Mouse (Mus musculus): Measurements from ENCODE around the gene Cntfr. TPM values are rescaled to one million over a fixed set of nuclear protein-coding genes. Genes with fewer than 3 reads are reported as not detected.
"Not testable (repeated sequence)": the region's sequence is repeated elsewhere in the genome, so short reads cannot be mapped to it uniquely, and the experiment has no call there.

Cntfr gene
- polyA plus RNA-seq, 1 experiment, result 3.7 TPM

DNA sequence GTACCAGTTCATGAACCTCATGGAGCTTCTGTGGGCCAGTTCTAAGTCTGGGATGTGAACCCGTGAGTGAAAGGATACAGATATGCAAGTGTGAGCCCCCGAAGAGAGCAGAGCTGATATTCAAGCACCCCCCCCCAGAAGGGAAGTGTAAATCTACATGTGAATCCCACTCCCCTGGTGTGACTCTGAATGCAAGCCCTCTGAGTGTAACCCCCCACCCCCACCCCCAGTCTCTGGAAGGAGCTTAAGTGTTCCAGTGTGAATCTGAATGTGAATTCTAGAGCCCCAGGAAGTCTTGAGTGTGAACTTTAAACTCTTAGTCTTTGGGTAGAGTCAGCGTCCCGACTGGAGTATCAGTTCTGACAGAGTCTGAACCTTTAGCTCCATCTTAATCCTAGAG lies 3.4 kb downstream of the Cntfr start:
- not testable (repeated sequence) for H3K36me3 ChIP-seq (ENCODE audit: control insufficient read depth, insufficient read depth, low read length); H3K27ac ChIP-seq (ENCODE audit: control insufficient read depth, insufficient read depth, low read depth, low read length); H3K4me1 ChIP-seq (ENCODE audit: control insufficient read depth, insufficient read depth, low read length); H3K27me3 ChIP-seq (ENCODE audit: control insufficient read depth, insufficient read depth, low read length); H3K4me3 ChIP-seq (ENCODE audit: control insufficient read depth, low read depth, low read length)

DNA sequence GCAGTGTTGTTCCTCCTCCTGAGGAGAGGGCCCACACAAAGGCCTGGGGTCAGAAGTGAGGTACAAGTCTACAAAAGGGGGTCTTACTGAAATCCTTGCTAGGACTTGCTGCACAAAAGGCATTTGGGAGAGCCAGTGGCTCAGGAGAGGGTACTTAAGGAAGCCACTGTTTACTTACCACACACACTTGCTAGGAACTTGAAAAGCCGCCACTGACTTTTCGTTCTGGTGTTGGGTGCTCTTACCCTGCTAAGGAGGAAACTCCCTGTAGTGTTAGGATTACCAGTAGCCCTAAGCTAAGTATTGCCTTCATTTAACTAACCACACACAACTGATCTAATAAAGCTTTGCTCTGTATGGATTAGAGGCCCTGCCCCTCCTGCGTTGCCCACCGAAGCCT lies 6.9 kb downstream of the Cntfr start:
- not testable (repeated sequence) for H3K36me3 ChIP-seq (ENCODE audit: control insufficient read depth, insufficient read depth, low read length); H3K27me3 ChIP-seq (ENCODE audit: control insufficient read depth, insufficient read depth, low read length); H3K4me3 ChIP-seq (ENCODE audit: control insufficient read depth, low read depth, low read length); H3K27ac ChIP-seq (ENCODE audit: control insufficient read depth, insufficient read depth, low read depth, low read length); H3K4me1 ChIP-seq (ENCODE audit: control insufficient read depth, insufficient read depth, low read length)

DNA sequence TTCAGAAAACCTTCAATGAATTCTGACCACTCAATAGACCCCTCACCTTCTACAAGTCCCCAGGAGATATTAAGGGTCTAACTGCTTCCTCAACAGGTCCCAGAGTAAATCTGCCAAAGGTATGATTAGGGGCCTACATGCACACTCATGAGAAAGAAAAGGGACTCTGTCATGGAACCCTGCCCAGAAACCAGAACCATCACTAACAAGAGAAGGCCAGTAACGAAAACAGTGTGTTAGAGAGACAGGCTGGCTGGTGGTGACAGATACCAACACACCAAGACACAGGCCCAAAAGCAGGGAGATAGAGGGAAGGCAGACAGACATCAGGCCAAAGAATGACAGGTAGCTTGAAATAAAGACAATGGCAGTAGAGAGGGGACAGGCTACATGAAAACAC lies 8.3 kb downstream of the Cntfr start:
- H3K4me3 ChIP-seq (ENCODE audit: control insufficient read depth, low read depth, low read length); H3K27me3 ChIP-seq (ENCODE audit: control insufficient read depth, insufficient read depth, low read length); H3K36me3 ChIP-seq (ENCODE audit: control insufficient read depth, insufficient read depth, low read length); H3K27ac ChIP-seq (ENCODE audit: control insufficient read depth, insufficient read depth, low read depth, low read length); H3K4me1 ChIP-seq (ENCODE audit: control insufficient read depth, insufficient read depth, low read length): not testable (repeated sequence)

DNA sequence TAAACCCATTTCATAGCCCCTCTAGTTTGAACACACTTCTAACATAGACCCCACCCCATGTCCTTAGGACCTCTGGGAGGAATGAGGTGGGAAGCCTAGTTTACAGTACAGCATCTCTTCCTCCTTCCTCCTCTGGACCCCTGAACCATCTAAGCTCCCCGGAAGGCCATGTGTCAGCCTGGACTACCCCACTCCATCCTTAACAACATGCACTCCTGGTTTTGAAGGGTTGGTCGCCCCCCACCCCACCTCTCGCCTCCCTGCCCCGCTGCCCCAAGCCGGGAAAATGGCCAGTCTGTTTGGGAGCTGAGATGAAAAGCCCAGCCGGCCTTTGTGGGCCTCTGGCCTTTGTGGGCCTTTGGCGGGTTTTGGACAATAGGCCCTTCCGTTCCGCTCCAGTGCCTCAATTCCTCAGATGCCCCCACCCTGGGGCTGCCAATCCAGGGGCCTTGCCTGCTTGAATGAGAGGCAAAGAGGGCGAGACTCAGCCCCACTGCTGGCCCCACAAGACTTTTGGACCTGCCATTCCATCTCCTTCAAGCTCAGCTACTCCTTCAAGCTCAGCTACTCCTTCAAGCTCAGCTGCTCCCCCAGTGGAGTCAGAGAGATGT lies 10.9 kb downstream of the Cntfr start:
- H3K27me3 ChIP-seq (ENCODE audit: control insufficient read depth, insufficient read depth, low read length); H3K36me3 ChIP-seq (ENCODE audit: control insufficient read depth, insufficient read depth, low read length); H3K4me1 ChIP-seq (ENCODE audit: control insufficient read depth, insufficient read depth, low read length); H3K4me3 ChIP-seq (ENCODE audit: control insufficient read depth, low read depth, low read length); H3K27ac ChIP-seq (ENCODE audit: control insufficient read depth, insufficient read depth, low read depth, low read length): not testable (repeated sequence)

- not testable (repeated sequence) for H3K4me3 ChIP-seq (ENCODE audit: control insufficient read depth, low read depth, low read length); H3K36me3 ChIP-seq (ENCODE audit: control insufficient read depth, insufficient read depth, low read length); H3K27ac ChIP-seq (ENCODE audit: control insufficient read depth, insufficient read depth, low read depth, low read length); H3K27me3 ChIP-seq (ENCODE audit: control insufficient read depth, insufficient read depth, low read length); H3K4me1 ChIP-seq (ENCODE audit: control insufficient read depth, insufficient read depth, low read length)
Observed at GRCm38 (mm10) chr4:41684931-41685453, 11.9 kb downstream of the Cntfr start.

DNA sequence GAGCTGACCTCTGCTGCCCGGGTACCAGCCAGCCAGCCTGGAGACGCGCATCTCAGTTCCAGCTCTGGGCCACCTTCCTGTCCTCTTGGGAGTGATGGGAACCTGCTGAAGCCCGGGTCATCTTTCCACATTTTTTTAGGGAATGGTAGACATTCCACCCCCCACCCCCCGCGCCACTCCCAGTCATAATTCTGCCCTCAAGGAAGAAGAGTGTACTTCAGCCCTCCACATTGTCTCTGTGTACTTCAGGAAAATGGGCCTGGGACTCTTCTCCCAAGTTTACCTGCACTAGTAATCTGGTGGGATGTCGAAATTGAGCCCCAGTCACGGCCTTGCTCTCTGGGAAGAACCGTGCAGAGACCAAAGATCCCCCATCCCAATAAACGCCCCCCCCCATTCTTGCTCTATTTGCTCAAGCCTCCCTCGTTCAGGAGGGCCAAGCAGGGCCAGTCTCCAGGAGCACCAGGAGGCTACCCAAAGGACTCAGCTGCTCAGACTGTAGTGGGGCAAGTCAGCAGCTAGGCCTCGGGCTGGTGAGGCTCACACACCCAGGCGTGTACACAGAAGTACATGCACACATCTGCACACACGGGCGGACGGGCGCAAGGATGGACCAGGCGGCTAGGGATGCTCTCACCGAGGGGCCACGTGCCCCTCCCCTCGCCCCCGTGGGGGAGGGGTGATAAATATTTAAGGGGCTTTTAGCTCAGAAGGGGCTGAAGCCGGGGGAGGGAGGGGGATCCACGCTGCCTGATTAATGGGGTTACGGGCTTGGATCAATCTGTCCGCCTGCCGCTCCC lies 12.6 kb downstream of the Cntfr start:
- H3K4me3 ChIP-seq (ENCODE audit: control insufficient read depth, low read depth, low read length); H3K36me3 ChIP-seq (ENCODE audit: control insufficient read depth, insufficient read depth, low read length); H3K4me1 ChIP-seq (ENCODE audit: control insufficient read depth, insufficient read depth, low read length); H3K27ac ChIP-seq (ENCODE audit: control insufficient read depth, insufficient read depth, low read depth, low read length); H3K27me3 ChIP-seq (ENCODE audit: control insufficient read depth, insufficient read depth, low read length): not testable (repeated sequence)

- not testable (repeated sequence) for H3K4me3 ChIP-seq (ENCODE audit: control insufficient read depth, low read depth, low read length); H3K4me1 ChIP-seq (ENCODE audit: control insufficient read depth, insufficient read depth, low read length)
Observed at GRCm38 (mm10) chr4:41683303-41683702, 13.6 kb downstream of the Cntfr start.

GRCm38 (mm10) chr4:41682789-41683188 lies 14.1 kb downstream of the Cntfr start:
- Histone ChIP-seq H3K27ac (ENCODE audit: control insufficient read depth, insufficient read depth, low read depth, low read length) (no peak overlapping the region), H3K4me3 (ENCODE audit: control insufficient read depth, low read depth, low read length) (no peak overlapping the region), H3K27me3 (ENCODE audit: control insufficient read depth, insufficient read depth, low read length) (no peaks in the 10 kb centered on the region), H3K36me3 (ENCODE audit: control insufficient read depth, insufficient read depth, low read length) (no peaks in the 10 kb centered on the region), H3K4me1 (ENCODE audit: control insufficient read depth, insufficient read depth, low read length) (no peaks in the 10 kb centered on the region; the same call in 1 of the 2 replicates)
- TF ChIP-seq POLR2A (IDR thresholded peaks at IDR 0.05; ENCODE audit: control insufficient read depth, low read depth, low read length) (no peak), CTCF (IDR thresholded peaks at IDR 0.05; ENCODE audit: control insufficient read depth, insufficient read depth, insufficient replicate concordance, low read depth, low read length) (no peak)

More at GRCm38 (mm10) chr4:41683303-41683702, 13.6 kb downstream of the Cntfr start:
- H3K27me3 ChIP-seq (ENCODE audit: control insufficient read depth, insufficient read depth, low read length); H3K27ac ChIP-seq (ENCODE audit: control insufficient read depth, insufficient read depth, low read depth, low read length); H3K36me3 ChIP-seq (ENCODE audit: control insufficient read depth, insufficient read depth, low read length): not testable (repeated sequence)
